Mouse (Mus musculus) forebrain, embryonic 16.5 days (tissue): ENCODE data around the gene Mtfmt. TPM values are rescaled to one million over a fixed set of nuclear protein-coding genes. Genes with fewer than 3 reads are reported as not detected.

Experiments used
- ATAC-seq: fragments of 200-750 bp; cut with Nextera tagmentation; 2 replicates; pipeline ENCODE4 v1.8.0; 2017; ENCODE audit warnings: mild to moderate bottlenecking, moderate library complexity
- H3K27ac ChIP-seq: fragments of 300-500 bp; sonication (generic); 2 replicates; pipeline ENCODE4 v1.5.1; 2014; ENCODE audit warnings: low read length, control low read depth
- H3K27me3 ChIP-seq: fragments of 300-500 bp; sonication (generic); replicated peaks from 2 replicates; pipeline ENCODE4 v1.6.1; 2014; ENCODE audit warnings: low read length; ENCODE audit not compliant: control insufficient read depth, insufficient read depth
- H3K36me3 ChIP-seq: fragments of 300-500 bp; sonication (generic); 2 replicates; pipeline ENCODE4 v1.6.1; 2014; ENCODE audit not compliant: control insufficient read depth, insufficient read depth
- H3K4me1 ChIP-seq: fragments of 300-500 bp; sonication (generic); replicated peaks from 2 replicates; pipeline ENCODE4 v1.6.1; 2014; ENCODE audit warnings: low read length; ENCODE audit not compliant: control insufficient read depth, insufficient read depth
- H3K4me2 ChIP-seq: fragments of 300-500 bp; sonication (generic); 2 replicates; pipeline ENCODE4 v1.6.1; 2014; ENCODE audit warnings: mild to moderate bottlenecking, low read length, control low read depth
- H3K4me3 ChIP-seq: fragments of 300-500 bp; sonication (generic); replicated peaks from 2 replicates; pipeline ENCODE4 v1.5.1; 2014; ENCODE audit warnings: mild to moderate bottlenecking, low read length, control low read depth
- H3K9ac ChIP-seq: fragments of 300-500 bp; sonication (generic); replicated peaks from 2 replicates; pipeline ENCODE4 v1.6.1; 2014; ENCODE audit warnings: low read depth, low read length, control low read depth
- H3K9me3 ChIP-seq: fragments of 300-500 bp; sonication (generic); 2 replicates; pipeline ENCODE4 v1.6.1; 2016; ENCODE audit warnings: low read length; ENCODE audit not compliant: control insufficient read depth
- WGBS: fragments of 180-500 bp; shearing (Covaris S2); extraction: QIAGEN DNeasy Blood & Tissue Kit; methylation state at CpG from one replicate; pipeline ENCODE4 v1.1.7; 2014; 5-methylcytosine and 5-hydroxymethylcytosine counted together
- polyA plus RNA-seq: library from polyadenylated mRNA; unstranded; fragments of >200 nt; fragmentation: Nextera tagmentation; extraction: Ambion mirVana; gene quantifications from 2 replicates; pipeline ENCODE4 v1.2.1, GENCODE M21; 2015

Mtfmt gene
- 22.7 and 23.5 TPM in 2 replicates for polyA plus RNA-seq

- H3K9me3 ChIP-seq: no peaks in the 10 kb centered on the region
- peaks cover 5% of the 10 kb centered on the region; the same call in 1 of the 2 replicates for H3K36me3 ChIP-seq
- peak within 1 kb of the TSS; percentile 50 for H3K27ac ChIP-seq
- peak within 1 kb of the TSS; percentile 68 for H3K4me2 ChIP-seq
- under 1% methylated on average over 54 of the region's 54 CpGs for WGBS
- peaks cover 9% of the 10 kb centered on the region for H3K4me1 ChIP-seq
- peak within 1 kb of the TSS; percentile 98 for H3K4me3 ChIP-seq
- ATAC-seq: peak; percentile 94
- peak within 1 kb of the TSS; percentile 96 for H3K9ac ChIP-seq
- H3K27me3 ChIP-seq: no peaks in the 10 kb centered on the region
These were observed at the start of gene Mtfmt for GRCm38 (mm10) chr9:65435671-65436301. Mtfmt (plus strand) TSS chr9:65435782.

GRCm38 (mm10) chr9:65386373-65387140 lies 49.0 kb upstream of the Mtfmt start:
- Histone ChIP-seq H3K27ac (no peak overlapping the region), H3K9ac (no peak overlapping the region), H3K9me3 (no peaks in the 10 kb centered on the region), H3K4me3 (no peak overlapping the region), H3K4me2 (no peak overlapping the region), H3K4me1 (peaks cover 7% of the 10 kb centered on the region), H3K36me3 (no peaks in the 10 kb centered on the region), H3K27me3 (peaks cover 20% of the 10 kb centered on the region)
- 25% methylated on average over 8 of the region's 8 CpGs for WGBS
- ATAC-seq: no peak

- WGBS: 19% methylated on average over 90 of the region's 96 CpGs
- peak overlapping the region; percentile 47 for H3K9ac ChIP-seq
- ATAC-seq: peak; percentile 59
- H3K4me3 ChIP-seq: peak overlapping the region; percentile 40
- H3K4me1 ChIP-seq: peaks cover 7% of the 10 kb centered on the region
- H3K9me3 ChIP-seq: no peaks in the 10 kb centered on the region
- H3K27me3 ChIP-seq: peaks cover 28% of the 10 kb centered on the region
- no peak overlapping the region for H3K27ac ChIP-seq
- H3K4me2 ChIP-seq: peak overlapping the region; percentile 55
- H3K36me3 ChIP-seq: no peaks in the 10 kb centered on the region
These were observed 44.6 kb upstream of the Mtfmt start for GRCm38 (mm10) chr9:65390752-65391612.

- WGBS: 53% methylated on average over 8 of the region's 8 CpGs
- H3K4me1 ChIP-seq: peaks cover 7% of the 10 kb centered on the region
- H3K36me3 ChIP-seq: no peaks in the 10 kb centered on the region
- no peak within 1 kb of the TSS for H3K27ac ChIP-seq
- peak within 1 kb of the TSS; percentile 55 for H3K4me2 ChIP-seq
- H3K27me3 ChIP-seq: peaks cover 28% of the 10 kb centered on the region
- peak within 1 kb of the TSS; percentile 47 for H3K9ac ChIP-seq
- H3K9me3 ChIP-seq: no peaks in the 10 kb centered on the region
- no peak for ATAC-seq
- peak within 1 kb of the TSS; percentile 40 for H3K4me3 ChIP-seq
These were observed 44.0 kb upstream of the Mtfmt start, which contains the start of gene Kbtbd13 for GRCm38 (mm10) chr9:65391613-65391964. Kbtbd13 (minus strand) TSS chr9:65391652.

- H3K4me3 ChIP-seq: no peak overlapping the region
- no peaks in the 10 kb centered on the region for H3K36me3 ChIP-seq
- no peaks in the 10 kb centered on the region for H3K9me3 ChIP-seq
- H3K4me2 ChIP-seq: no peak overlapping the region
- no peak overlapping the region for H3K9ac ChIP-seq
- H3K27me3 ChIP-seq: peaks cover 28% of the 10 kb centered on the region
- peaks cover 7% of the 10 kb centered on the region for H3K4me1 ChIP-seq
- ATAC-seq: no peak
- H3K27ac ChIP-seq: no peak overlapping the region
- 27% methylated on average over 6 of the region's 6 CpGs for WGBS
These were observed 42.8 kb upstream of the Mtfmt start for GRCm38 (mm10) chr9:65392638-65393364.

- H3K4me3 ChIP-seq: no peak overlapping the region
- H3K9me3 ChIP-seq: no peaks in the 10 kb centered on the region
- no peak for ATAC-seq
- H3K4me2 ChIP-seq: no peak overlapping the region
- no peak overlapping the region for H3K9ac ChIP-seq
- no peak overlapping the region for H3K27ac ChIP-seq
- peaks cover 13% of the 10 kb centered on the region for H3K4me1 ChIP-seq
- H3K27me3 ChIP-seq: peaks cover 28% of the 10 kb centered on the region
- WGBS: 66% methylated on average over 2 of the region's 2 CpGs
- no peaks in the 10 kb centered on the region for H3K36me3 ChIP-seq
These were observed 42.0 kb upstream of the Mtfmt start for GRCm38 (mm10) chr9:65393606-65394005.

- Histone ChIP-seq H3K4me1 (peaks cover 16% of the 10 kb centered on the region), H3K27ac (no peak overlapping the region), H3K4me3 (no peak overlapping the region), H3K9me3 (no peaks in the 10 kb centered on the region), H3K9ac (no peak overlapping the region), H3K36me3 (no peaks in the 10 kb centered on the region), H3K27me3 (peaks cover 28% of the 10 kb centered on the region), H3K4me2 (no peak overlapping the region)
- WGBS: 64% methylated on average over 2 of the region's 2 CpGs
- ATAC-seq: no peak
These were observed 41.2 kb upstream of the Mtfmt start for GRCm38 (mm10) chr9:65394360-65394759.

- Histone ChIP-seq H3K9ac (peak within 1 kb of the TSS; percentile 66), H3K4me2 (peak within 1 kb of the TSS; percentile 81), H3K36me3 (no peaks in the 10 kb centered on the region), H3K27me3 (no peaks in the 10 kb centered on the region; the same call in 1 of the 2 replicates), H3K27ac (no peak within 1 kb of the TSS), H3K4me3 (peak within 1 kb of the TSS; percentile 57), H3K9me3 (no peaks in the 10 kb centered on the region), H3K4me1 (peaks cover 9% of the 10 kb centered on the region; the same call in 1 of the 2 replicates)
- peak; percentile 88 for ATAC-seq
- 1% methylated on average over 24 of the region's 24 CpGs for WGBS
These were observed 37.3 kb upstream of the Mtfmt start, which contains the start of gene Rasl12 for GRCm38 (mm10) chr9:65398279-65398678. Rasl12 (plus strand) TSS chr9:65398506.
